In the genomic region with DNA sequence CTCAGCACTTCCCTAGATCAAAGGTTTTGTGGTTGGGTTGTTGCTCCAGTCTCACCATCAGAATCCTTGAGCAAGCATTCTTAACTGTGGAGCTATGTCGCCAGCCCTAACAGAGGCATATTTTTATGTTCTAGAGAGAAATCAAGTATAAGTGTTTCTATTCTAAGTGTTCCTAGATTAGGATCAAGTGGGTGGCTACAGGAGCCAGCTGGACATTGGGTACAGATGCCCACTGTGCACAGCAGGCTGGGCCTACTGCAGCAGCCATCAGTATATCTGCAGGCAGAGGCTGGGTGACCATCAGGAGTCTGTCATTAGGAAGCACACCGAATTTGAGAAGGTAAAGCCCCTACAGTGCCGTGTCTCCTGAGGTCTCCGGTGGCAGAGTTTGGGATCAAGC, we compare ENCODE assay signal across 32 mouse cellular contexts. TPM values are rescaled to one million over a fixed set of nuclear protein-coding genes. Genes with fewer than 3 reads are reported as not detected.
DNase-seq lines count a peak whose midpoint lies in the region; TF ChIP-seq lines count a peak whose summit lies in the region.
"Had no signal": no experiment of that assay in that cellular context is flagged by ENCODE, and none has a peak within 500 bp of the region (broad histone marks: within the 10 kb centered on the region; RNA-seq: fewer than 3 reads in every experiment).

No protein-coding gene starts in this region.

- peak overlapping the region; percentile 58 for H3K27ac ChIP-seq in left cerebral cortex, adult 2 months
- H3K27ac ChIP-seq in cortical plate, adult 2 months (ENCODE audit: insufficient read depth, low read length), result 0 out of 2 replicates have a peak overlapping the region, but pooled peaks have one; percentile 46
- H3K27ac ChIP-seq in gastrocnemius, adult 2 months, result no peak overlapping the region
- H3K27ac ChIP-seq: embryonic facial prominence, embryonic 12.5 days; embryonic facial prominence, embryonic 15.5 days; heart, adult 2 months; heart, embryonic 10.5 days; heart, embryonic 13.5 days; hindbrain, embryonic 12.5 days; hindbrain, embryonic 15.5 days had no signal

- H3K4me1 ChIP-seq in cortical plate, adult 2 months (ENCODE audit: control insufficient read depth, insufficient read depth, low read length), result no peaks in the 10 kb centered on the region; the same call in 1 of the 2 replicates
- H3K4me1 ChIP-seq: embryonic facial prominence, embryonic 12.5 days; embryonic facial prominence, embryonic 15.5 days; heart, embryonic 10.5 days; heart, embryonic 13.5 days; hindbrain, embryonic 12.5 days; hindbrain, embryonic 15.5 days; intestine, embryonic 15.5 days had no signal

- TF ChIP-seq POLR2A in cortical plate, adult 2 months (IDR thresholded peaks at IDR 0.05; ENCODE audit: extremely low read depth, insufficient read depth, low read length), result 0 out of 2 replicates have a peak, but pooled peaks have one; percentile 41

- intact Hi-C loops in left cerebral cortex, adult 2 months (cut with DNase I), result loop anchor here (5.0 kb wide), 2 partner anchors 284 to 459 kb away; no protein-coding TSS in a partner anchor
- intact Hi-C loops in left cerebral cortex, postnatal 4 days (cut with DNase I), result no loop called here
- intact Hi-C loops in gastrocnemius, adult 2 months (cut with DNase I), result no loop called here

- H3K4me3 ChIP-seq in left cerebral cortex, adult 2 months, result no peak overlapping the region
- H3K4me3 ChIP-seq in cortical plate, adult 2 months (ENCODE audit: insufficient read depth, low read length), result no peak overlapping the region
- H3K4me3 ChIP-seq in gastrocnemius, adult 2 months, result no peak overlapping the region
- H3K4me3 ChIP-seq: embryonic facial prominence, embryonic 12.5 days; embryonic facial prominence, embryonic 15.5 days; heart, adult 2 months; heart, embryonic 10.5 days; heart, embryonic 13.5 days; hindbrain, embryonic 12.5 days; hindbrain, embryonic 15.5 days; intestine, embryonic 15.5 days had no signal

- no peak for DNase-seq in left cerebral cortex, adult 2 months (ENCODE audit: extremely low spot score in 1 of 2, low spot score in 2 of 2)
- no peak for DNase-seq in left cerebral cortex, postnatal 4 days
- DNase-seq in 3T3-L1 (ENCODE audit: low read depth, low spot score) (peak; percentile 0), ES-CJ7 (ENCODE audit: low read depth, low spot score) (peak; percentile 0)
- DNase-seq in cerebellum, adult 11 months, result no peak
- DNase-seq in gastrocnemius, adult 2 months, result no peak
- DNase-seq: adrenal gland, adult 2 months; adrenal gland, postnatal 14 days; cerebellum, adult 18-20 months; cerebellum, adult 9-10 months; cerebellum, postnatal 14 days; forebrain, postnatal 0 days; gastrocnemius, postnatal 10 days; gastrocnemius, postnatal 36 days; heart, adult 2 months; heart, postnatal 14 days; heart, postnatal 4 days; kidney, adult 11 months had no signal

- no peak for TF ChIP-seq CTCF in left cerebral cortex, adult 2 months (IDR thresholded peaks at IDR 0.05)
- TF ChIP-seq CTCF in cortical plate, adult 2 months (IDR thresholded peaks at IDR 0.05; ENCODE audit: extremely low read depth, insufficient read depth, low read length), result no peak
- no peak for TF ChIP-seq CTCF in gastrocnemius, adult 2 months (IDR thresholded peaks at IDR 0.05)

RNA-seq across cellular contexts. Expression of gene Serpina1e, which starts 12.3 kb away (rescaled TPM):
- total RNA-seq in left cerebral cortex, adult 2 months (2021), result not detected
- not detected for total RNA-seq in left cerebral cortex, postnatal 4 days (2021)
- polyA plus RNA-seq in cortical plate, adult 2 months (2012; rRNA removed), result not detected in 2 replicates
- total RNA-seq in gastrocnemius, adult 2 months (2021), result under 1 TPM in 1 of 2 experiments, not detected in 1; 0.17 TPM
- total RNA-seq: forebrain, postnatal 0 days; G1E; gastrocnemius, postnatal 36 days; granulocyte monocyte progenitor cell, adult 5-6 weeks; heart, postnatal 14 days had no signal
- polyA plus RNA-seq: embryonic facial prominence, embryonic 12.5 days; forebrain, embryonic 11.5 days; forebrain, embryonic 14.5 days; forebrain, postnatal 0 days; G1E; hindbrain, embryonic 12.5 days had no signal

RNA-seq across cellular contexts. Expression of gene Serpina11, which starts 18.7 kb away (rescaled TPM):
- not detected for total RNA-seq in left cerebral cortex, adult 2 months (2021)
- total RNA-seq in left cerebral cortex, postnatal 4 days (2021), result not detected
- polyA plus RNA-seq in cortical plate, adult 2 months (2012; rRNA removed), result not detected in 2 replicates
- not detected for total RNA-seq in gastrocnemius, adult 2 months (2021)
- total RNA-seq: forebrain, postnatal 0 days; G1E; gastrocnemius, postnatal 10 days; gastrocnemius, postnatal 36 days; heart, adult 2 months; heart, postnatal 14 days; heart, postnatal 4 days had no signal
- polyA plus RNA-seq: brain, embryonic 14.5 days; embryonic facial prominence, embryonic 12.5 days; embryonic facial prominence, embryonic 15.5 days; forebrain, embryonic 11.5 days; forebrain, embryonic 14.5 days; forebrain, postnatal 0 days; G1E; heart, adult 2 months; heart, embryonic 13.5 days; heart, embryonic 16.5 days; hindbrain, embryonic 12.5 days; hindbrain, embryonic 15.5 days had no signal

RNA-seq across cellular contexts. Expression of gene Serpina9, which starts 42.5 kb away (rescaled TPM):
- 1 to 10 TPM; 1.0 to 3.7 TPM for total RNA-seq in left cerebral cortex, adult 2 months (2021)
- under 1 TPM in 1 of 2 experiments, not detected in 1; 0.22 TPM for total RNA-seq in left cerebral cortex, postnatal 4 days (2021)
- 0.04 and 3.8 TPM in 2 replicates for polyA plus RNA-seq in cortical plate, adult 2 months (2012; rRNA removed)
- not detected for total RNA-seq in gastrocnemius, adult 2 months (2021)
- total RNA-seq: adrenal gland, adult 2 months; gastrocnemius, postnatal 10 days; gastrocnemius, postnatal 36 days; granulocyte monocyte progenitor cell, adult 5-6 weeks; heart, adult 2 months; heart, postnatal 4 days had no signal
- polyA plus RNA-seq: adrenal gland, adult 2 months; forebrain, embryonic 11.5 days; forebrain, embryonic 14.5 days; G1E; intestine, embryonic 15.5 days had no signal

Comparison
In these comparisons a context has a peak if more than half of its experiments do, and no peak if none do; other contexts are left out.
1. DNase-seq: peak in 3T3-L1 (single experiment) and ES-CJ7 (single experiment); none in left cerebral cortex, adult 2 months (0 of 2), left cerebral cortex, postnatal 4 days (single experiment), cerebellum, adult 11 months (single experiment) and gastrocnemius, adult 2 months (single experiment).